Mouse (Mus musculus): ENCODE data around the gene Galns. TPM values are rescaled to one million over a fixed set of nuclear protein-coding genes. Genes with fewer than 3 reads are reported as not detected.

Galns gene
- polyA plus RNA-seq, 1 experiment from 2014 or later: 4.6 TPM

GRCm38 (mm10) chr8:122567361-122568108 lies 43.7 kb downstream of the Galns start, which contains the start of gene Cdt1:
Gene Cdt1, plus strand, starts transcription at chr8:122568015.
- peak within 1 kb of the TSS; percentile 75 for H3K9ac ChIP-seq (replicated peaks; ENCODE audit: low read depth, low read length)
- no peaks in the 10 kb centered on the region for H3K27me3 ChIP-seq (replicated peaks; ENCODE audit: control insufficient read depth, insufficient read depth, low read length)
- peak; percentile 98 for ATAC-seq
- no peaks in the 10 kb centered on the region for H3K9me3 ChIP-seq (ENCODE audit: control insufficient read depth, low read length)
- H3K4me2 ChIP-seq (ENCODE audit: low read length): peak within 1 kb of the TSS; percentile 72
- H3K27ac ChIP-seq (ENCODE audit: low read length): peak within 1 kb of the TSS; percentile 82
- H3K36me3 ChIP-seq (ENCODE audit: control insufficient read depth, insufficient read depth): no peaks in the 10 kb centered on the region
- peaks cover 19% of the 10 kb centered on the region for H3K4me1 ChIP-seq (replicated peaks; ENCODE audit: control insufficient read depth, insufficient read depth, low read length)
- H3K4me3 ChIP-seq (replicated peaks; ENCODE audit: low read length): peak within 1 kb of the TSS; percentile 89
- WGBS: under 1% methylated on average over 61 of the region's 62 CpGs

- Histone ChIP-seq H3K4me1 (replicated peaks; ENCODE audit: control insufficient read depth, insufficient read depth, low read length) (peaks cover 19% of the 10 kb centered on the region), H3K27ac (ENCODE audit: low read length) (peak overlapping the region; percentile 82; the same call in 1 of the 2 replicates), H3K4me3 (replicated peaks; ENCODE audit: low read length) (peak overlapping the region; percentile 89), H3K36me3 (ENCODE audit: control insufficient read depth, insufficient read depth) (no peaks in the 10 kb centered on the region), H3K9me3 (ENCODE audit: control insufficient read depth, low read length) (no peaks in the 10 kb centered on the region), H3K27me3 (replicated peaks; ENCODE audit: control insufficient read depth, insufficient read depth, low read length) (no peaks in the 10 kb centered on the region), H3K4me2 (ENCODE audit: low read length) (peak overlapping the region; percentile 72), H3K9ac (replicated peaks; ENCODE audit: low read depth, low read length) (peak overlapping the region; percentile 75)
- 19% methylated on average over 6 of the region's 6 CpGs for WGBS
- no peak for ATAC-seq
These were observed 44.5 kb downstream of the Galns start for GRCm38 (mm10) chr8:122566766-122567165.

- Histone ChIP-seq H3K9ac (replicated peaks; ENCODE audit: low read depth, low read length) (no peak overlapping the region), H3K36me3 (ENCODE audit: control insufficient read depth, insufficient read depth) (no peaks in the 10 kb centered on the region), H3K4me1 (replicated peaks; ENCODE audit: control insufficient read depth, insufficient read depth, low read length) (peaks cover 19% of the 10 kb centered on the region), H3K9me3 (ENCODE audit: control insufficient read depth, low read length) (no peaks in the 10 kb centered on the region), H3K27ac (ENCODE audit: low read length) (no peak overlapping the region), H3K27me3 (replicated peaks; ENCODE audit: control insufficient read depth, insufficient read depth, low read length) (no peaks in the 10 kb centered on the region), H3K4me2 (ENCODE audit: low read length) (no peak overlapping the region), H3K4me3 (replicated peaks; ENCODE audit: low read length) (no peak overlapping the region)
- ATAC-seq: no peak
- WGBS: 89% methylated on average over 25 of the region's 25 CpGs
These were observed 46.6 kb downstream of the Galns start for GRCm38 (mm10) chr8:122564363-122565352.

- Histone ChIP-seq H3K27me3 (replicated peaks; ENCODE audit: control insufficient read depth, insufficient read depth, low read length) (no peaks in the 10 kb centered on the region), H3K4me1 (replicated peaks; ENCODE audit: control insufficient read depth, insufficient read depth, low read length) (peaks cover under 1% of the 10 kb centered on the region), H3K4me2 (ENCODE audit: low read length) (no peak overlapping the region), H3K27ac (ENCODE audit: low read length) (no peak overlapping the region), H3K4me3 (replicated peaks; ENCODE audit: low read length) (no peak overlapping the region), H3K9ac (replicated peaks; ENCODE audit: low read depth, low read length) (no peak overlapping the region), H3K9me3 (ENCODE audit: control insufficient read depth, low read length) (no peaks in the 10 kb centered on the region), H3K36me3 (ENCODE audit: control insufficient read depth, insufficient read depth) (no peaks in the 10 kb centered on the region)
- no peak for ATAC-seq
- 79% methylated on average over 5 of the region's 5 CpGs for WGBS
These were observed 50.1 kb downstream of the Galns start for GRCm38 (mm10) chr8:122561199-122561598.

GRCm38 (mm10) chr8:122558671-122559349 lies 52.5 kb downstream of the Galns start:
- Histone ChIP-seq H3K9me3 (ENCODE audit: control insufficient read depth, low read length) (no peaks in the 10 kb centered on the region), H3K4me2 (ENCODE audit: low read length) (no peak overlapping the region), H3K4me3 (replicated peaks; ENCODE audit: low read length) (no peak overlapping the region), H3K27me3 (replicated peaks; ENCODE audit: control insufficient read depth, insufficient read depth, low read length) (no peaks in the 10 kb centered on the region), H3K27ac (ENCODE audit: low read length) (no peak overlapping the region), H3K4me1 (replicated peaks; ENCODE audit: control insufficient read depth, insufficient read depth, low read length) (peaks cover 5% of the 10 kb centered on the region), H3K9ac (replicated peaks; ENCODE audit: low read depth, low read length) (no peak overlapping the region), H3K36me3 (ENCODE audit: control insufficient read depth, insufficient read depth) (no peaks in the 10 kb centered on the region)
- ATAC-seq: no peak
- 17% methylated on average over 12 of the region's 12 CpGs for WGBS

- Histone ChIP-seq H3K27me3 (replicated peaks; ENCODE audit: control insufficient read depth, insufficient read depth, low read length) (no peaks in the 10 kb centered on the region), H3K36me3 (ENCODE audit: control insufficient read depth, insufficient read depth) (no peaks in the 10 kb centered on the region), H3K4me1 (replicated peaks; ENCODE audit: control insufficient read depth, insufficient read depth, low read length) (peaks cover 5% of the 10 kb centered on the region), H3K9ac (replicated peaks; ENCODE audit: low read depth, low read length) (no peak overlapping the region), H3K9me3 (ENCODE audit: control insufficient read depth, low read length) (no peaks in the 10 kb centered on the region), H3K27ac (ENCODE audit: low read length) (no peak overlapping the region), H3K4me3 (replicated peaks; ENCODE audit: low read length) (no peak overlapping the region), H3K4me2 (ENCODE audit: low read length) (no peak overlapping the region)
- WGBS: 45% methylated on average over 10 of the region's 10 CpGs
- ATAC-seq: no peak
These were observed 53.8 kb downstream of the Galns start for GRCm38 (mm10) chr8:122557248-122558038.

GRCm38 (mm10) chr8:122556030-122557009 lies 54.9 kb downstream of the Galns start:
- Histone ChIP-seq H3K27me3 (replicated peaks; ENCODE audit: control insufficient read depth, insufficient read depth, low read length) (peaks cover 9% of the 10 kb centered on the region), H3K4me3 (replicated peaks; ENCODE audit: low read length) (no peak overlapping the region), H3K9ac (replicated peaks; ENCODE audit: low read depth, low read length) (no peak overlapping the region), H3K27ac (ENCODE audit: low read length) (no peak overlapping the region), H3K36me3 (ENCODE audit: control insufficient read depth, insufficient read depth) (no peaks in the 10 kb centered on the region), H3K4me2 (ENCODE audit: low read length) (no peak overlapping the region), H3K4me1 (replicated peaks; ENCODE audit: control insufficient read depth, insufficient read depth, low read length) (peaks cover 8% of the 10 kb centered on the region), H3K9me3 (ENCODE audit: control insufficient read depth, low read length) (no peaks in the 10 kb centered on the region)
- 67% methylated on average over 12 of the region's 12 CpGs for WGBS
- no peak for ATAC-seq

GRCm38 (mm10) chr8:122554786-122555185 lies 56.5 kb downstream of the Galns start:
- peaks cover 22% of the 10 kb centered on the region for H3K4me1 ChIP-seq (replicated peaks; ENCODE audit: control insufficient read depth, insufficient read depth, low read length)
- H3K27me3 ChIP-seq (replicated peaks; ENCODE audit: control insufficient read depth, insufficient read depth, low read length): peaks cover 22% of the 10 kb centered on the region
- no peak overlapping the region for H3K27ac ChIP-seq (ENCODE audit: low read length)
- no peaks in the 10 kb centered on the region for H3K9me3 ChIP-seq (ENCODE audit: control insufficient read depth, low read length)
- no peaks in the 10 kb centered on the region for H3K36me3 ChIP-seq (ENCODE audit: control insufficient read depth, insufficient read depth)
- 41% methylated on average over 6 of the region's 6 CpGs for WGBS
- H3K4me2 ChIP-seq (ENCODE audit: low read length): no peak overlapping the region
- no peak overlapping the region for H3K9ac ChIP-seq (replicated peaks; ENCODE audit: low read depth, low read length)
- ATAC-seq: peak; percentile 51; the same call in 1 of the 2 replicates
- no peak overlapping the region for H3K4me3 ChIP-seq (replicated peaks; ENCODE audit: low read length)

All from forebrain, embryonic 16.5 days (tissue).